Mouse (Mus musculus): ENCODE measurements around the gene Cacna2d1. TPM values are rescaled to one million over a fixed set of nuclear protein-coding genes. Genes with fewer than 3 reads are reported as not detected.

Cacna2d1 gene
- polyA plus RNA-seq (2012; rRNA removed; ENCODE audit: low replicate concordance) = 3.5 and 16.2 TPM in 2 replicates

DNA sequence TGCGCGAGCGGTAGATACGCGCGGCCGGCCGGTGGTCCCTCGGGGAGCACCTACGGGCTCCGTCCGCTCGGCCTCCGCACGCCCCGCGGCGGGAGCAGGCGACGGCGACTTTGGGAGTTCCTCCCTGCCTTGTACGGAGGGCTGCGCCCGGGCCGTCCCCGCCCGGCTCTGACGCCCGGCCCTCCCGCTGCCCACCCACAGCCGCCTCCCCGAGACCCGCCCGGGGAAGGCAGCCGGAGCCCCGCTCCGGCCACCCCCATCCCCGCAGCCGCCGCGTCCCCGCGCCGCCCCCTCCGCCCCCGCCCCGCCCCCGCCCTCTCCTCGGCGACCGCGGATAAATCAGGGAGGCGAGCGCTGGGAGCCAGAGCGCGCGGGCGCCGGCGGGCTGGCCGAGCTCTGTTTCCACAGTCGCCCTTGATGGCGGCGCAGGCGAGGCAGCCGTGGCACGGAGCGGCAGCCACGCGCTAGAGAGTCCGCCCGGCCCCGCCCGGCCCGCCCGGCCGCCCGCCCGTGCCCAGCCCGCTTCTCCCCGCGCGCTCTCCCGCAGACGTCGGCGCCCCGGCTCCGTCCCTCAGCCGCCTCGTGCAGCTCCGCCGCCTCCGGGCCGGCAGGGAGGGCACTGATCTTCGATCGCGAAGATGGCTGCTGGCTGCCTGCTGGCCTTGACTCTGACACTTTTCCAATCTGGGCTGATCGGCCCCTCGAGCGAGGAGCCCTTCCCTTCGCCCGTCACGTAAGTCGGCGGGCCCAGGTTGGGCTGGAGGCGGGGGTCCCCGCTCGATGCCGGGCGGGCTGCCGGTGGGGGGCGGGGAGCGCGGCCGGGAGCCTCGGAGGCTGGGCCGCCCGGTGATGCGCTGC lies at the start of gene Cacna2d1:
TSS of gene Cacna2d1 (plus strand) at position 316 of the 858 bp plus-strand sequence.

Other genes with a start within 250 kb of the Cacna2d1 start
- gene Speer4c, start 220.4 kb upstream of the Cacna2d1 start, polyA plus RNA-seq (2012; rRNA removed; ENCODE audit: low replicate concordance) = not detected in 2 replicates

Data from subcutaneous adipose tissue, adult 2 months (tissue).